Mouse (Mus musculus) frontal cortex, postnatal 36 days (tissue): ENCODE data around the gene Efcab12.
"Not testable (repeated sequence)": the region's sequence is repeated elsewhere in the genome, so short reads cannot be mapped to it uniquely, and the experiment has no call there.

Experiments
- DNase-seq, 2 experiments: peaks; one replicate each; pipeline ENCODE4 v3.0.0; 2022; ENCODE audit warnings: low spot score in 2 of 2

Gene Efcab12

GRCm38 (mm10) chr6:115838161-115838597 lies at the start of gene Efcab12:
Efcab12 (minus strand) TSS chr6:115838412.
- DNase-seq = peak; percentile 56 to 83

- no peak for DNase-seq
These were observed 48.7 kb upstream of the Efcab12 start for GRCm38 (mm10) chr6:115886894-115887293.

GRCm38 (mm10) chr6:115884018-115884417 lies 45.8 kb upstream of the Efcab12 start:
- no peak for DNase-seq

GRCm38 (mm10) chr6:115880751-115881150 lies 42.5 kb upstream of the Efcab12 start:
- DNase-seq = no peak

GRCm38 (mm10) chr6:115879736-115880135 lies 41.5 kb upstream of the Efcab12 start:
- no peak for DNase-seq

GRCm38 (mm10) chr6:115878694-115879093 lies 40.5 kb upstream of the Efcab12 start:
- no peak for DNase-seq

GRCm38 (mm10) chr6:115877239-115877638 lies 39.0 kb upstream of the Efcab12 start:
- no peak for DNase-seq

GRCm38 (mm10) chr6:115871318-115871717 lies 33.1 kb upstream of the Efcab12 start:
- DNase-seq = not testable (repeated sequence)

GRCm38 (mm10) chr6:115867157-115867556 lies 28.9 kb upstream of the Efcab12 start:
- not testable (repeated sequence) for DNase-seq

GRCm38 (mm10) chr6:115865246-115865645 lies 27.0 kb upstream of the Efcab12 start:
- DNase-seq = no peak

GRCm38 (mm10) chr6:115863340-115863841 lies 25.2 kb upstream of the Efcab12 start:
- DNase-seq = peak; percentile 62 to 81

- DNase-seq = no peak
These were observed 21.9 kb upstream of the Efcab12 start for GRCm38 (mm10) chr6:115860027-115860556.

- no peak for DNase-seq
These were observed 21.0 kb upstream of the Efcab12 start for GRCm38 (mm10) chr6:115859258-115859657.

GRCm38 (mm10) chr6:115856361-115856745 lies 18.1 kb upstream of the Efcab12 start:
- no peak for DNase-seq

GRCm38 (mm10) chr6:115855733-115856360 lies 17.6 kb upstream of the Efcab12 start:
- DNase-seq = no peak

GRCm38 (mm10) chr6:115854432-115854831 lies 16.2 kb upstream of the Efcab12 start:
- DNase-seq = no peak

- DNase-seq = no peak
These were observed 15.8 kb upstream of the Efcab12 start for GRCm38 (mm10) chr6:115853985-115854384.

GRCm38 (mm10) chr6:115853091-115853813 lies 15.0 kb upstream of the Efcab12 start, which contains the start of the genes Mbd4 and Ift122:
Mbd4 (minus strand) TSS chr6:115853371.
Ift122 (plus strand) TSS chr6:115853470.
- peak; percentile 98 to 99 for DNase-seq

GRCm38 (mm10) chr6:115852446-115853090 lies 14.4 kb upstream of the Efcab12 start:
- DNase-seq = no peak

- DNase-seq = no peak
These were observed 10.5 kb upstream of the Efcab12 start for GRCm38 (mm10) chr6:115848598-115849304.

GRCm38 (mm10) chr6:115846640-115847411 lies 8.6 kb upstream of the Efcab12 start:
- peak; percentile 51 to 67 for DNase-seq
